Mouse (Mus musculus): ENCODE measurements around the gene Zfp946. TPM values are rescaled to one million over a fixed set of nuclear protein-coding genes. Genes with fewer than 3 reads are reported as not detected.

The Zfp946 gene
- total RNA-seq (2015; ENCODE audit: low replicate concordance) = 2.2 and 8.4 TPM in 2 replicates
- total RNA-seq (2017; ENCODE audit: low replicate concordance) = 4.4 and 5.8 TPM in 2 replicates

DNA sequence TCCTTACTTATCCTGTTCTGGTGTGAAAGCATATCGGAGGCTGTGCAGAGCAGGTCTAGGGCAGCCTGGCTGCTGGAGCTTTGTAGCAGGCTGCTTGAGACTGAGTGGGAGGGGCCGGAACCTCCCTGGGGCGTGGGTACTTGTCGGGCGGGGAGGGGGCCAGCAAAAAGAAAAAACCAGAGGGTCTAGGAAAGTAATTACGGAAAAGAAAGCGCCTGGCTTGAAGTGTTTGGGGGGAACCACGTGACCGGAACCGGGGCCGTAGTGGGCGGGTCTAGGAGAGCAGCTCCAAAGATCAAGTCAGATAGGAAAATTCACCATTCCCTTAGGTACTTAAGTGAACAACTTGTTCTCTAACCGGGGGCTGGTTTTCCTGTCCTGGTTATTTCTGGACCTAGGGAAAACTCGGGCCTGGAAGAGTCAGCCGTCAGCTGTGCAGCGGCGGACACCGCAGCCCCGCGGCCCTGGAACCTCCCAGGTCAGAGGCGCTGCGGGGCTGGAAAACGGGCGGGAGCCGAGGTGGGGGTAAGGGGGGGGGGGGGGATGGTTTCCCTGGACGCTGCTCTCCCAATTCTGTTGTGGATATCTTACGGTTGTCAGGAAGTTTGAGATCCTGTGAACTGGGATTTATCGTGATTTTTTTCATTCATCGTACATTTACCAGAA lies at the start of gene Zfp946:
TSS of gene Zfp946 (plus strand) at position 271 of the 666 bp plus-strand sequence.
- ATAC-seq (replicated peaks; ENCODE audit: low FRiP score, poor library complexity, severe bottlenecking) = peak; percentile 79

DNA sequence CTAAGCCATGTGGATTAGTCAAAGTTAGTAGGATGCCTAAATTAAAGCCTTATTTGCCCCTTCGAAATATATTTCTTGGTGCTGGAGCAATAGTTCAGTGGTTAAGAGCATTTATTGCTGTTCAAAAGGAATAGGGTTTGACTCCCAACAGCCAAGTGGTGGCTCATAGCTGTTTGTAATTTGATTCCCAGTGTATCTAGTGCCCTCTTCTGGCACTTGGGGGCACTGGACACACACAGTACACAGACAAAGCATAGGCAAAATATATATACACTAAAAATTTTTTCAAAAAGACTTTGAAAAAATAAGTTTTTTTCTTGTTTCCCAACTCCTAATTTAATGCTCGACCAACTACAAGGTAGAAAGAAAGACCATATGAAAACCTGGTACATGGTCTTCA lies 13.3 kb upstream of the Zfp946 start:
- ATAC-seq (replicated peaks; ENCODE audit: low FRiP score, poor library complexity, severe bottlenecking) = no peak

DNA sequence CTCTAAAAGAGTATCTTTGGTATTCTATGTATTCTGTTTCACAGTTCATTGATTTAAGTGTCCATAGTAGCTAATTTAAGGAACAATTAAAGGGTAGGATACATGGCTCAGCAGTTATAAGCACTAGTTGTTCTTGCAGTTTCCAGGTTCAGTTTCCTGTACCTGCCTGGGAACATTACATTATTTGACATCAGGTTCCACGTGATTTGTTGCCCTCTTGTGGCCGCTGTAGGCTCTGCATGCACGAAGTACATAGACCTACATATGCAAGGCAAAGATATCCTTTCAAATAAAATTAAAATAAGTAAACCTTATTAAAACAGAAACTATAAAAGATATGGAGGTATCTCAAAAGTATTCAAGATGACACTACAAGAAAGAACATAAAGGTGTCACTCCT lies 6.5 kb upstream of the Zfp946 start:
- ATAC-seq (replicated peaks; ENCODE audit: low FRiP score, poor library complexity, severe bottlenecking) = 0 out of 2 replicates have a peak, but pooled peaks have one; percentile 57

DNA sequence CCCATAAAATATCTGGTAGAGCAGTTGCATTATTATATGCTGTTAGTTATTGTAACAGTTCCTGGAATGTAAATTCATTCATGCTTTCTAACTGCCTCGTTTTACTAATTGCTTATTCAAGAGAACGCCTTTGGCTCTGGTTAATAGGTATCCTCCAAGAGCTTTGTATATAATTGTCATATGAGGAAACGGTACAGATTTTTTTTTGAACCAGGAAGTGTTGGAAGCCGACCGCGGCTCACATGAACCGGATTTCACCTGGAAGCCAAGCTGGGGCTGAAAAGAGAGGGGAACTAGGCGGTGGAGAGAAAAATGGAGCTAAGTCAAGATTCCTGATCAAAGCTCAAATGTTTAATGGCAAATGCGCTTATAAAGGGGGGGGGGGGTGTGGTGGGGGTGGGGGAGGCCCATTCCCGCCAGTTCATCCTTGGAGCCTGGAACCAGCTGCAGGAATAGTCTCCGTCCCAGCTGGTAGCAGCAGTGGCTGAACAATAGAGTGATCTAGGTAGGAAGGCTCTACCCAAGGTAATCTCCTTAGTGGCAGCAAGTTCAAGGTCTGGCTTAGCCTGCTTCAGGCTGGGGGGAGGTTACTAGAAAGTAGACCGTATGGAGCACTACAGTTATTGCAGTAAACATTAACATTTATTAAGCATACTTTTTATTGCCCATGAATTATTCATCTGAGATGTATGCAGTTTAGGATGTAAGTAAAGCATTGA lies 773 bp downstream of the Zfp946 start:
- no peak for ATAC-seq (replicated peaks; ENCODE audit: low FRiP score, poor library complexity, severe bottlenecking)

DNA sequence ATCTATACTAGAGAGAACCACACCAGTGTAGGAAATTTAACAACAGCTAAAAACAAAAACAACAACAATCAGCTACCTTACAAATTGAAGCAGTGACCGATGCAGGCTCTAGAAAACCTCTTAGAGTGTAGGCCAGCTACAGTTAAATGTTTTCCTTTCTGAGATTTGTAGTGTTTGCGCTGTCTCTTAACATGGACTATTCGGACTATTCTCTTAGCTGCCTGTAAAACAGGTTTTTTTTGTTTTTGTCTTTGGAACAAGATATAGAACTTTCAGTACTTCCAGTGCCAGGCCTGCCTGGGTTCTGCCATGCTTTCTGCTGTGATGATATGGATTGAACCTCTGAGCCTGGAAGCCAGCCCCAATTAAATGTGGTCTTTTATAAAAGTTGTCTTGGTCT lies 23.7 kb downstream of the Zfp946 start:
- no peak for ATAC-seq (replicated peaks; ENCODE audit: low FRiP score, poor library complexity, severe bottlenecking)

DNA sequence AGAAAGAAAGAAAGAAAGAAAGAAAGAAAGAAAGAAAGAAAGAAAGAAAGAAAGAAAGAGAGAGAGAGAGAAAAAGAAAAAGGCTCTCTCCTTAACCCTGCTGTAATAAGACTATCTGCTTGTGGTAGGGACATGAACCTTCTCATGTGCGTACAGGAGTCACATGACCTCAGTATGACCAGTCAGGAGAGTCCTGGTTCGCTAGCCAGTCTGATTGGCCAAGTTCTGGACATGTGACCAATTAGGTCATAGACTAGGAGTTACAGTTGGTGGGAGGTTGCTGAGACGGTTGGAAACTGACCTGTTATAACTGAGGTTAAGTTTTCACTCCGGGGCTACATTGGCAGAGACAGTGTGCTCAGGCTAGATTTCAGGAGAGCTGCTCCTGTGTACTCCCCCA lies 73.1 kb downstream of the Zfp946 start:
- ATAC-seq (replicated peaks; ENCODE audit: low FRiP score, poor library complexity, severe bottlenecking) = no peak

Other genes starting within 250 kb of the Zfp946 start
- gene Zfp994, start 198.6 kb upstream of the Zfp946 start, total RNA-seq (2015; ENCODE audit: low replicate concordance) = 1.7 and 3.6 TPM in 2 replicates
- gene Zfp994, start 198.6 kb upstream of the Zfp946 start, total RNA-seq (2017; ENCODE audit: low replicate concordance) = 0.23 and 1.5 TPM in 2 replicates
- 9.4 and 18.4 TPM in 2 replicates for gene CT030661.1, start 109.4 kb upstream of the Zfp946 start, total RNA-seq (2015; ENCODE audit: low replicate concordance)
- 2.3 and 3.2 TPM in 2 replicates for gene CT030661.1, start 109.4 kb upstream of the Zfp946 start, total RNA-seq (2017; ENCODE audit: low replicate concordance)
- gene Zfp944, start 62.8 kb upstream of the Zfp946 start, total RNA-seq (2015; ENCODE audit: low replicate concordance) = 3.6 and 14.7 TPM in 2 replicates
- gene Zfp944, start 62.8 kb upstream of the Zfp946 start, total RNA-seq (2017; ENCODE audit: low replicate concordance) = 11.0 and 11.3 TPM in 2 replicates
- gene Zfp758, start 62.8 kb upstream of the Zfp946 start, total RNA-seq (2015; ENCODE audit: low replicate concordance) = 8.6 and 18.0 TPM in 2 replicates
- 7.1 and 9.5 TPM in 2 replicates for gene Zfp758, start 62.8 kb upstream of the Zfp946 start, total RNA-seq (2017; ENCODE audit: low replicate concordance)
- not detected in 2 replicates for gene Vmn2r111, start 149.3 kb downstream of the Zfp946 start, total RNA-seq (2015; ENCODE audit: low replicate concordance)
- not detected in 2 replicates for gene Vmn2r111, start 149.3 kb downstream of the Zfp946 start, total RNA-seq (2017; ENCODE audit: low replicate concordance)
- gene Vmn2r112, start 176.7 kb downstream of the Zfp946 start, total RNA-seq (2015; ENCODE audit: low replicate concordance) = not detected in 2 replicates
- not detected in 2 replicates for gene Vmn2r112, start 176.7 kb downstream of the Zfp946 start, total RNA-seq (2017; ENCODE audit: low replicate concordance)